Mouse (Mus musculus): ENCODE results near the gene Lypla2. TPM values are rescaled to one million over a fixed set of nuclear protein-coding genes. Genes with fewer than 3 reads are reported as not detected.
"Not testable (repeated sequence)": the region's sequence is repeated elsewhere in the genome, so short reads cannot be mapped to it uniquely, and the experiment has no call there.

Gene Lypla2
- polyA plus RNA-seq, 1 experiment: 34.8 TPM

GRCm38 (mm10) chr4:135984556-135984955 is 12.1 kb upstream of the Lypla2 start:
- no peak for TF ChIP-seq CTCF (IDR thresholded peaks at IDR 0.05; ENCODE audit: control insufficient read depth, insufficient read depth, low read length)
- TF ChIP-seq POLR2A (IDR thresholded peaks at IDR 0.05; ENCODE audit: borderline replicate concordance, control insufficient read depth, low read depth, low read length): no peak
- Histone ChIP-seq H3K4me1 (ENCODE audit: control insufficient read depth, insufficient read depth, low read length) (peaks cover 1% of the 10 kb centered on the region), H3K27ac (ENCODE audit: control insufficient read depth, insufficient read depth, low read depth, low read length, poor library complexity) (peak overlapping the region; percentile 68), H3K4me3 (replicated peaks; ENCODE audit: control insufficient read depth, low read depth, low read length) (peak overlapping the region; percentile 35)
- WGBS: 89% methylated on average over 5 of the region's 5 CpGs

DNA sequence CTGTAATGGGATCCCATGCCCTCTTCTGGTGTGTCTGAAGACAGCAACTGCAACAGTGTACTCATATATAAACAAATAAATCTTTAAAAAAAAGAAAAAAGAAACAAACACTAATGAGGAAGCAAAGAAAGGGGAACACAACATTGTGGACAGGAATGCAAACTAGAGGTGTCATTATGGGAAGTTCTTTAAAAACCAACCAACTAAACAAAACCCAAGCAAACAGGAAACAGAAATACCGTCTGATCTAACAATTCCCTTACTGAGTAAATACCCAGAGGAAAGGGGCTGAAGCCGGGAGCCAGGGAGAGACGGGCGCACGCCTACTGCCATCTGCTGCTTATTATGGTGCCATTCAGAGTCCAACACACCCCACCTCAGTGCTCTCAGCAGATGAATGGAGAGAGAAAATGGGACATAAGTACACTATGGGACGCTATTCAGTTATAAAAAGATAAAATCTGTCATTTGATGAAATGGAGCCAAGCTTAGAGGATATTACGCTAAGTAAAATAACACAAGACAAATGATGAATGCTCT is 9.2 kb upstream of the Lypla2 start:
- no peak overlapping the region for H3K4me3 ChIP-seq (replicated peaks; ENCODE audit: control insufficient read depth, low read depth, low read length)
- TF ChIP-seq POLR2A (IDR thresholded peaks at IDR 0.05; ENCODE audit: borderline replicate concordance, control insufficient read depth, low read depth, low read length) (no peak), CTCF (IDR thresholded peaks at IDR 0.05; ENCODE audit: control insufficient read depth, insufficient read depth, low read length) (no peak)
- H3K4me1 ChIP-seq (ENCODE audit: control insufficient read depth, insufficient read depth, low read length): peaks cover 1% of the 10 kb centered on the region
- WGBS: 51% methylated on average over 7 of the region's 7 CpGs
- peak overlapping the region; percentile 79; the same call in 1 of the 2 replicates for H3K27ac ChIP-seq (ENCODE audit: control insufficient read depth, insufficient read depth, low read depth, low read length, poor library complexity)

DNA sequence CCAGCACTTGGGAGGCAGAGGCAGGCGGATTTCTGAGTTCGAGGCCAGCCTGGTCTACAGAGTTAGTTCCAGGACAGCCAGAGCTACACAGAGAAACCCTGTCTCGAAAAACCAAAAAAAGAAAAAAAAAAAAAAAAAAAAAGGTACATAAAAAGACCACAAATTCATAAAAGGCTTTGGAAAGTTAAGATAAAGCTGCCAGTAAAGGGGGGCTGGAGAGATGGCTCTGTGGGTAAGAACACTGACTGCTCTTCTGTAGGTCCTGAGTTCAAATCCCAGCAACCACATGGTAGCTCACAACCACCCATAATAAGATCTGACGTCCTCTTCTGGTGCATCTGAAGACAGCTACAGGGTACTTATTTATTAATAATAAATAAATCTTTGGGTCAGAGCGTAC is 7.8 kb upstream of the Lypla2 start:
- not testable (repeated sequence) for H3K4me3 ChIP-seq (replicated peaks; ENCODE audit: control insufficient read depth, low read depth, low read length); H3K4me1 ChIP-seq (ENCODE audit: control insufficient read depth, insufficient read depth, low read length); H3K27ac ChIP-seq (ENCODE audit: control insufficient read depth, insufficient read depth, low read depth, low read length, poor library complexity)
- WGBS: 84% methylated on average over 5 of the region's 5 CpGs

- Histone ChIP-seq H3K4me1 (ENCODE audit: control insufficient read depth, insufficient read depth, low read length) (peaks cover 6% of the 10 kb centered on the region), H3K27ac (ENCODE audit: control insufficient read depth, insufficient read depth, low read depth, low read length, poor library complexity) (no peak overlapping the region), H3K4me3 (replicated peaks; ENCODE audit: control insufficient read depth, low read depth, low read length) (no peak overlapping the region)
- 94% methylated on average over 12 of the region's 12 CpGs for WGBS
- TF ChIP-seq CTCF (IDR thresholded peaks at IDR 0.05; ENCODE audit: control insufficient read depth, insufficient read depth, low read length) (no peak), POLR2A (IDR thresholded peaks at IDR 0.05; ENCODE audit: borderline replicate concordance, control insufficient read depth, low read depth, low read length) (no peak)
These were observed 3.7 kb upstream of the Lypla2 start for GRCm38 (mm10) chr4:135976146-135976545.

DNA sequence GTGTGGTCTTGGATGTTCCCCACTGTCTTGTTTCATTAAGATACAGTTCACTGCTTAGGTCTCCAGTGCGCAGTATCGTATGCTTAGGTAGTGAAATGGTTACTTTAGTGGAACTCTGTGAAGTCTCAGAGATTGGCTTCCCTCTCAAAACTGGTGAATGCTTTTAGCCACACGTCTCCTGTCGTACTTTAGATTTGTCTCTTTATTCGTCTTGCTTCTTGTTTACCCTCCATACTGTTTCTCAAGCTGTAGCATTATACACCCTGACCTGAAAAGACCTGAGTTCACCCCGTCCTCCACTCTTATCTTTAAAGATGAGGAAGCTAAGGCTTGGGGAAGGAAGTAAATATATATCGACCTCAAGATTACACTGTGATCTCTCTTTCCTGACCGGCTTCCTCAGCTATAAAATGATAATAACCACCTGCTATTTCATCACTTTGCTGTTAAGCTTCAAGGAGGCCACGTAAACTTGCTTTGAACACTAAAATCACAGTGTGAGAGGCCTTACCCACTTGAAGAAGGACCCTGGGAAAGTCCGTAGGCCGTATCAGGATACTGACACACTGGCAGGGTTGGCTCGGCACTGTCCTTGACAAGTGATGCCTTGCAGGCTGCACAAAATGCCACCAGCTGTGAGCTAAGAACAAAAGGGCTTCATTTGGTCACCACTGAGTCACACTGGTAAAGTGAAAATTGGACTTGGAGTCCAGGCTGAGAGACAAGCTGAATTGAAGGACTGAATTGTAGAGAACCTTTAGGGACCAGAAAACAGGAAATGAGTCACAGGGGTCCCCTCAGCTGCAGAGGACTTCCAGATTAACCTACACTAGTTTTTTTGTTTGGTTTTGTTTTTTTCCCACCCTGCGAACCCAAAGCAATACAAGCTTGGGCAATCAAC is 735 bp upstream of the Lypla2 start:
- H3K27ac ChIP-seq (ENCODE audit: control insufficient read depth, insufficient read depth, low read depth, low read length, poor library complexity): peak overlapping the region; percentile 88
- peak overlapping the region; percentile 69 for H3K4me3 ChIP-seq (replicated peaks; ENCODE audit: control insufficient read depth, low read depth, low read length)
- 12% methylated on average over 13 of the region's 13 CpGs for WGBS
- H3K4me1 ChIP-seq (ENCODE audit: control insufficient read depth, insufficient read depth, low read length): peaks cover 4% of the 10 kb centered on the region
- TF ChIP-seq POLR2A (IDR thresholded peaks at IDR 0.05; ENCODE audit: borderline replicate concordance, control insufficient read depth, low read depth, low read length): no peak
- no peak for TF ChIP-seq CTCF (IDR thresholded peaks at IDR 0.05; ENCODE audit: control insufficient read depth, insufficient read depth, low read length)

GRCm38 (mm10) chr4:135971805-135972555 is 446 bp downstream of the Lypla2 start:
- H3K4me3 ChIP-seq (replicated peaks; ENCODE audit: control insufficient read depth, low read depth, low read length): peak overlapping the region; percentile 69
- WGBS: under 1% methylated on average over 35 of the region's 35 CpGs
- H3K27ac ChIP-seq (ENCODE audit: control insufficient read depth, insufficient read depth, low read depth, low read length, poor library complexity): peak overlapping the region; percentile 43
- peaks cover 4% of the 10 kb centered on the region for H3K4me1 ChIP-seq (ENCODE audit: control insufficient read depth, insufficient read depth, low read length)
- no peak for TF ChIP-seq POLR2A (IDR thresholded peaks at IDR 0.05; ENCODE audit: borderline replicate concordance, control insufficient read depth, low read depth, low read length)
- no peak for TF ChIP-seq CTCF (IDR thresholded peaks at IDR 0.05; ENCODE audit: control insufficient read depth, insufficient read depth, low read length)

- TF ChIP-seq CTCF (IDR thresholded peaks at IDR 0.05; ENCODE audit: control insufficient read depth, insufficient read depth, low read length) (no peak), POLR2A (IDR thresholded peaks at IDR 0.05; ENCODE audit: borderline replicate concordance, control insufficient read depth, low read depth, low read length) (no peak)
- Histone ChIP-seq H3K4me1 (ENCODE audit: control insufficient read depth, insufficient read depth, low read length) (peaks cover 4% of the 10 kb centered on the region), H3K27ac (ENCODE audit: control insufficient read depth, insufficient read depth, low read depth, low read length, poor library complexity) (no peak overlapping the region), H3K4me3 (replicated peaks; ENCODE audit: control insufficient read depth, low read depth, low read length) (no peak overlapping the region)
- WGBS: 86% methylated on average over 11 of the region's 11 CpGs
These were observed 1.8 kb downstream of the Lypla2 start for GRCm38 (mm10) chr4:135970585-135970984.

DNA sequence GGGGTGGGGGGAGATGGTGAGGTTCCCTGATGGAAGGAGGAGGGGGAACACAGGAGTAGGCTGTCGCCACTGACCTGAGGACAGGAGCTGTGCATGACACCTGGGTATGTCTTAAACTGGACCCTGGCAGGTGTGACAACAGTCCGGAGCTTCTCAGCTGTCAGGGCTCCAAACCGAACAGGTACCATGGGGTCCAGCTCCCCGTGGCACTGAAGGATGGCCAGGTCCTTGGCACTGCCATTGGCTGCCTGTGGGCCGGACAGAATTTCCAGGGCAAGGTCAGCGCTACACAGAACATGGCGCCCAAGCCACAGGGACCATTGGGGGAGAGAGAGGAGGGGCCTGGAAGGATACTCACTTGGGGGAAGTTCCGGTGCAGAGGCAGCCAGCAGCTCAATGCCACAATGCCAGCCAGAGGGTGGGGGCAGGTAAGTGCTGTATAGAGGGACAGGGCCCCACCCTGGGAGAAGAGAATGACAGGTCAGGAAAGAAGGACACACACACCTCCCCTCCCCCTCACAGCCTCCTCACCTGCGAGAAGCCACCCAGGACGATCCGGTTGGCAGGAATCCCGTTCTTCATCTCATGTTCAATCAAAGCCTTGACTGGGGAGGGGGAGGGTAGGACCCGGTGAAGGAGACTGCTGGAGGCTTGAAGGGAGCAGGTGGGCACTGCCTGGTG is 3.2 kb downstream of the Lypla2 start:
- TF ChIP-seq CTCF (IDR thresholded peaks at IDR 0.05; ENCODE audit: control insufficient read depth, insufficient read depth, low read length) (no peak), POLR2A (IDR thresholded peaks at IDR 0.05; ENCODE audit: borderline replicate concordance, control insufficient read depth, low read depth, low read length) (no peak)
- Histone ChIP-seq H3K4me3 (replicated peaks; ENCODE audit: control insufficient read depth, low read depth, low read length) (no peak overlapping the region), H3K27ac (ENCODE audit: control insufficient read depth, insufficient read depth, low read depth, low read length, poor library complexity) (no peak overlapping the region), H3K4me1 (ENCODE audit: control insufficient read depth, insufficient read depth, low read length) (peaks cover 4% of the 10 kb centered on the region)
- WGBS: 83% methylated on average over 13 of the region's 13 CpGs

All from bone marrow, adult 2 months (tissue).